Mouse (Mus musculus) telencephalon, adult 2 months (tissue): ENCODE results near the gene Slc34a2.

ENCODE experiments used
- DNase-seq: peaks from one replicate; pipeline ENCODE4 v3.0.0-alpha.2; 2011; ENCODE audit warnings: low read depth, low spot score

Slc34a2 gene

GRCm38 (mm10) chr5:53037781-53038180 lies at the start of gene Slc34a2:
Slc34a2 (plus strand) TSS chr5:53038081.
- no peak for DNase-seq

- no peak for DNase-seq
Measured at GRCm38 (mm10) chr5:52990687-52991341, 47.1 kb upstream of the Slc34a2 start.

GRCm38 (mm10) chr5:52992210-52992897 lies 45.5 kb upstream of the Slc34a2 start:
- no peak for DNase-seq

GRCm38 (mm10) chr5:52993490-52994282 lies 44.2 kb upstream of the Slc34a2 start:
- DNase-seq = no peak

GRCm38 (mm10) chr5:52995461-52995860 lies 42.4 kb upstream of the Slc34a2 start:
- DNase-seq = no peak

- no peak for DNase-seq
Measured at GRCm38 (mm10) chr5:52996145-52996544, 41.7 kb upstream of the Slc34a2 start.

GRCm38 (mm10) chr5:52996601-52997000 lies 41.3 kb upstream of the Slc34a2 start:
- DNase-seq = peak; percentile 26

GRCm38 (mm10) chr5:52997032-52997431 lies 40.8 kb upstream of the Slc34a2 start:
- DNase-seq = no peak

GRCm38 (mm10) chr5:52998097-52998760 lies 39.7 kb upstream of the Slc34a2 start:
- DNase-seq = no peak

GRCm38 (mm10) chr5:53000169-53000872 lies 37.6 kb upstream of the Slc34a2 start:
- no peak for DNase-seq

- DNase-seq = peak; percentile 87
Measured at GRCm38 (mm10) chr5:53002599-53003203, 35.2 kb upstream of the Slc34a2 start.

- no peak for DNase-seq
Measured at GRCm38 (mm10) chr5:53003495-53003894, 34.4 kb upstream of the Slc34a2 start.

GRCm38 (mm10) chr5:53003981-53004380 lies 33.9 kb upstream of the Slc34a2 start:
- DNase-seq = no peak

GRCm38 (mm10) chr5:53009027-53009769 lies 28.7 kb upstream of the Slc34a2 start:
- no peak for DNase-seq

- no peak for DNase-seq
Measured at GRCm38 (mm10) chr5:53009770-53010133, 28.1 kb upstream of the Slc34a2 start.

GRCm38 (mm10) chr5:53011327-53011726 lies 26.6 kb upstream of the Slc34a2 start:
- DNase-seq = no peak

- DNase-seq = no peak
Measured at GRCm38 (mm10) chr5:53016606-53017005, 21.3 kb upstream of the Slc34a2 start.

GRCm38 (mm10) chr5:53018316-53018715 lies 19.6 kb upstream of the Slc34a2 start:
- no peak for DNase-seq

- no peak for DNase-seq
Measured at GRCm38 (mm10) chr5:53023432-53023831, 14.4 kb upstream of the Slc34a2 start.

GRCm38 (mm10) chr5:53023901-53024300 lies 14.0 kb upstream of the Slc34a2 start:
- no peak for DNase-seq
